Mouse (Mus musculus) left cerebral cortex, adult 2 months (tissue): ENCODE results near the gene Trim34b. TPM values are rescaled to one million over a fixed set of nuclear protein-coding genes. Genes with fewer than 3 reads are reported as not detected.
"Not testable (repeated sequence)": the region's sequence is repeated elsewhere in the genome, so short reads cannot be mapped to it uniquely, and the experiment has no call there.

ENCODE experiments used
- DNase-seq, 2 experiments: peaks; one replicate each; pipeline ENCODE4 v3.0.0; 2021 to 2022; ENCODE audit warnings: low spot score in 2 of 2, mixed read lengths in 1 of 2; ENCODE audit errors: extremely low spot score in 1 of 2
- H3K27ac ChIP-seq: fragments of 200-600 bp; 2 replicates; pipeline ENCODE4 v1.8.1; 2022
- H3K4me3 ChIP-seq: fragments of 200-600 bp; 2 replicates; pipeline ENCODE4 v1.8.1; 2022
- CTCF ChIP-seq: fragments of 200-600 bp; IDR thresholded peaks from 2 replicates; pipeline ENCODE4 v1.8.1; 2022; ENCODE audit warnings: antibody characterized with exemption, mild to moderate bottlenecking, moderate library complexity
- intact Hi-C: fragments of 180-260 bp; cut with DNase I; formaldehyde crosslinking; loops from one replicate; pipeline ENCODE4 v1.15.1; 2025
- long read RNA-seq, 2 experiments: library from polyadenylated mRNA; stranded (forward); transcript quantifications; one replicate each; pipeline ENCODE4 v2.0.0; 2021; ENCODE audit warnings: borderline mapping rate in 2 of 2
- total RNA-seq, 2 experiments: library from RNA; stranded (reverse); gene quantifications; 2 replicates each; pipeline ENCODE4 v1.2.3; 2021

Gene Trim34b
- not detected for total RNA-seq
- long read RNA-seq, experiment 1, result 0 reads
- long read RNA-seq, experiment 2, result 0 reads

- H3K27ac ChIP-seq, DNase-seq, H3K4me3 ChIP-seq, intact Hi-C loops: not testable (repeated sequence)
These were observed at the start of gene Trim34b for GRCm38 (mm10) chr7:104329171-104329570. TSS of gene Trim34b (plus strand) at chr7:104329471.

DNA sequence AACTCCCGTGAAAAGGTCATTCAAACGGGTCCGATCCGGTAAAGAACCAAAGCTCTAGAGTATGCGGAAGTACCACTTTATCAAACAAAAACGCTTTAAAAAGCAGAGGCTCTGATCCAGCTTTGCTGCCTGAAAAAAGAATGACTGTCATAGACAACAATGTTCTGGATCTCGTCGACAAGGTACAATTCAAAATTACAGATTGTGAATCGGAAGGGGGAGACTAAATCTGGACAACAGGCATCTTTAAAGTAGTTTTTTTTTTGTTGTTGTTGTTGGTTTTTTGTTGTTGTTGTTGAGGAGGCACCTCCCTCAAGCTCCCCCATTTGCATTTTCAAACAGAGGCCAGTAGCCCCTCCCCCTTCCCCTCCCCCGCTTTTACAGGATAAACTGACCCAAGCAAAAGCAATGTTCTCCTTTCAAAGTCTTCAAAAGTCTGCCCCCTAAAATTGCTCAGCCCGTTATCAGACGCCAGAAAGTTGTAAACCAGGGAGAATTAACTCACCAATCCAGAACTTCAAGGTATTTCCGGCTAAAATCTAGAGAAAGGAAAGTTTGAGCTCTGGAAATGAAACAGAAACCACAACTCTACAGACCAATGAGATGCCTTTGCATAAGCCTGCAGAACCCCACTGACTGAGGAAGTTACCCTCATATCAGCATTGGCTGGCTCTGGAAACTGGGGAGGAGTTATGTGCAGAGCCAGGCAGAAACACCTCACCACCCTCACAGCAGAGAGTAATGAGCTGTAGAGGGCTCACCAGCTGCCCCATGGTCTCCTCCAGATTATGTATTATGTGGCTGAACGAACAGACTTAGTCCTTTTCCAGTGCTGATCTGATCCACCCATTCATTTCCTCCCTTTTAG, 41.5 kb upstream of the Trim34b start, which contains the start of gene Trim5:
Trim5 (minus strand) TSS at position 519 of the 868 bp plus-strand sequence.
- H3K27ac ChIP-seq, DNase-seq, intact Hi-C loops: not testable (repeated sequence)
- H3K4me3 ChIP-seq, result peak within 1 kb of the TSS; percentile 6

GRCm38 (mm10) chr7:104290641-104291040, 38.6 kb upstream of the Trim34b start:
- DNase-seq, result no peak
- TF ChIP-seq CTCF, result no peak
- Histone ChIP-seq H3K27ac (no peak overlapping the region), H3K4me3 (no peak overlapping the region)
- intact Hi-C loops, result no loop called here

DNA sequence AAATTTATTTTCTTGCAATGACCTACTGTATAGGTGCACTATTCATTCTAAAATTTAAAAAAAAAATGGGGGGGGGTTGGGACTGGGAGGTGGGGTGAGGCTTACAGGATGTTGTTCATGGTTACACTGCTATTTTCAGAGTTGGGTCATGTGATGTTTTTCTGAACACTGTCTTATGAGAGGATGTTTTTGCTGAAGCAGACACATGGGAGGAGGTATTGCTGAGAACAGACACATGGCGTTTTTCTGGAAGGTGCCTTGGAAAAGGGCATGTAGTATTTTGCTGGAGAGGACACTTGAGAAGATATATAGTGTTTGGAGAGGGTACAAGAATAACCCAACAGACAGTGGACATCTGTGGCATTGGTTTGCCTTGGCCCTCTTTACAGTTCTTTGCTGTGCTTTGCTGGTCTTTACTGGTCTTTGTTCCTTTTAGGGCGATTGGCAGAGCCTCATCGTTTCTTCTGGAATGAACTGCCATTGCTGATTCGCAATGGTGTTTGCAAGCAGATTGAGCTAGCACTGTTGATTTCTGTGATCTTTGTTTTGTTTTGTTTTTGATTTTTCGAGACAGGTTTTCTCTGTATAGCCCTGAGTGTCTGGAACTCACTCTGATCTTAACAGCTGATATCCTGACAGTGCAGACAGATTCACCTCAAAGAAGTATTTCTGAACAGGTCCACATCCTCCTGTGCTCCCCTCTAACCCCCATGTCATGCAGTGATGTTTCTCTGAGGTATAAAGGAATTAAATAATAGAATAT, 37.5 kb upstream of the Trim34b start:
- no peak for TF ChIP-seq CTCF
- Histone ChIP-seq H3K27ac (no peak overlapping the region), H3K4me3 (no peak overlapping the region)
- no peak for DNase-seq
- intact Hi-C loops, result no loop called here

GRCm38 (mm10) chr7:104314796-104315353, 14.4 kb upstream of the Trim34b start:
- Histone ChIP-seq H3K27ac (no peak overlapping the region), H3K4me3 (peak overlapping the region; percentile 37)
- no peak for TF ChIP-seq CTCF
- DNase-seq, result no peak
- intact Hi-C loops, result no loop called here

DNA sequence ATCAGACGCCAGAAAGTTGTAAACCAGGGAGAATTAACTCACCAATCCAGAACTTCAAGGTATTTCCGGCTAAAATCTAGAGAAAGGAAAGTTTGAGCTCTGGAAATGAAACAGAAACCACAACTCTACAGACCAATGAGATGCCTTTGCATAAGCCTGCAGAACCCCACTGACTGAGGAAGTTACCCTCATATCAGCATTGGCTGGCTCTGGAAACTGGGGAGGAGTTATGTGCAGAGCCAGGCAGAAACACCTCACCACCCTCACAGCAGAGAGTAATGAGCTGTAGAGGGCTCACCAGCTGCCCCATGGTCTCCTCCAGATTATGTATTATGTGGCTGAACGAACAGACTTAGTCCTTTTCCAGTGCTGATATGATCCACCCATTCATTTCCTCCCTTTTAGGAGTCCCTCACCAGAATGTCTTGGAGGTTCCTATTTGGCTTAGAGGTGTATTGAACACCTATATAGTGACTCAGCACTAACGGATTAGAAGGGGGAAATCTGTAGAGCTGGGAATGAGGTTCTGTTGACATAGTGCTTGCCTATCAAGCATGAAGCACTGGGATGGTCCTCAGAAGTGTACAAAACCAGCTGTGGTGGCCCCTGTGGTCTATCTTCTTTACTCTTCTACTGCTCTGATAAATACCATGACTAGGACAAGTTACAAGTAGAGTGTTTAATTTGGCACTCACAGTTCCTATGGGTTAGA, 13.7 kb upstream of the Trim34b start, which contains the start of gene Trim12a:
Trim12a (minus strand) TSS at position 98 of the 712 bp plus-strand sequence.
- DNase-seq, H3K27ac ChIP-seq, intact Hi-C loops: not testable (repeated sequence)
- H3K4me3 ChIP-seq, result peak within 1 kb of the TSS; percentile 37

DNA sequence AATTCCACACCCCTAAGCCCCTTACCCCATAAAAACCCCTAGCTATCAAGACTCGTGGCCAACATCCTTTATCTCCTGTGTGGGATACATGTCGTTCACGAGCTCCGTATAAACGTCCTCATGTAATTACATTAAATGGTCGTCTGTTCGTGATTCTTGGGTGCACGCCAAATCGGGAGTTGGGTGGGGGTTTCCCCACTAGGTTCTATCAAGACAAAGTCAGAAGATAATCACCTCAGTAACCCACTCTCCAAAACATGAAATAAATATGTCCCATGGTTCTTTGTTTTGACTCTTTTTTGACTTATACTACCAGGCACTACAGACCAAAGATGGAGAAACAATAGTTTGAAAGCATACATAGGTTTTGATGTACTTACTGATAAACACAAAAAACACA, 7.2 kb upstream of the Trim34b start:
- no peak for DNase-seq
- H3K4me3 ChIP-seq, result no peak overlapping the region
- intact Hi-C loops, result loop anchor here (5.0 kb wide), 1 partner anchor 40 kb away; no protein-coding TSS in a partner anchor
- H3K27ac ChIP-seq, result no peak overlapping the region
- TF ChIP-seq CTCF, result no peak

DNA sequence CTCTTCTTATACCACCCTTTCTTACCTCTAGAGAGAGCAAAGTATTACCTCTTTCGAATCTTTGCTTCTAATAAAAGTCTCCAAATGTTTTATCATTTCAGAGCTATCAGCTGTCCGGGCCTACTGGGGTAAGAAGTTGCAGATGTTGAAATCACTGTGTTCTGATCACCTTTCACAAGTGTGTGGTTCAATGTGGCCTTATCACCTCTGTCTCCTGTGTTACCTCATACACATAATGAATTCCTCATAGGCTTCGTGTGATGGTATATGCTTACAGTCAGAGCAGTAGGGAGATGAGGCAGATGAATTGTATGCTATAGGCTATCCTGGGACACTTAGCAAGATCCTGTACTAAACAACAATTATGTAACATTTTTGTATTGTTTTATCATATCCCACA, 6.3 kb downstream of the Trim34b start:
- intact Hi-C loops, DNase-seq, H3K4me3 ChIP-seq, H3K27ac ChIP-seq: not testable (repeated sequence)

DNA sequence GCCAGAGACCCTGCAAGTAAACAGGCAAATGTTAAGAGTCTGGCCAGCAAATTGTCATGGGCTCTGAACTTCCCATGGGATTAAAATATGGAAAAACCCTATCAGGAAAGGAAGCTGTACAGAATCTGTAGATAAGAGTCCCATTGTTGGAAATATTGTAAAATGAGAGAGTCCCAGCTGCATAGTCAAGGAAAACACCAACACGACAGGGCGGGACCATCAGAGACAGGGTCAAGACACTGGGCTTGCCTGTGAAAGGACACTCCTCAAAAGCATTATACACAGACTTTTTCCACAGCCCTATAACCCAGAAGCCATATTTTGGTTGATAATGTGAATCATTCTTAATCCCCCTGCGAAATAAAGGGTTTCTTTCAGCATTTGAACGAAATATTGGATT, 11.5 kb downstream of the Trim34b start:
- H3K27ac ChIP-seq, H3K4me3 ChIP-seq, intact Hi-C loops, DNase-seq: not testable (repeated sequence)

GRCm38 (mm10) chr7:104348043-104348442, 18.8 kb downstream of the Trim34b start:
- intact Hi-C loops, H3K4me3 ChIP-seq, DNase-seq, H3K27ac ChIP-seq: not testable (repeated sequence)

DNA sequence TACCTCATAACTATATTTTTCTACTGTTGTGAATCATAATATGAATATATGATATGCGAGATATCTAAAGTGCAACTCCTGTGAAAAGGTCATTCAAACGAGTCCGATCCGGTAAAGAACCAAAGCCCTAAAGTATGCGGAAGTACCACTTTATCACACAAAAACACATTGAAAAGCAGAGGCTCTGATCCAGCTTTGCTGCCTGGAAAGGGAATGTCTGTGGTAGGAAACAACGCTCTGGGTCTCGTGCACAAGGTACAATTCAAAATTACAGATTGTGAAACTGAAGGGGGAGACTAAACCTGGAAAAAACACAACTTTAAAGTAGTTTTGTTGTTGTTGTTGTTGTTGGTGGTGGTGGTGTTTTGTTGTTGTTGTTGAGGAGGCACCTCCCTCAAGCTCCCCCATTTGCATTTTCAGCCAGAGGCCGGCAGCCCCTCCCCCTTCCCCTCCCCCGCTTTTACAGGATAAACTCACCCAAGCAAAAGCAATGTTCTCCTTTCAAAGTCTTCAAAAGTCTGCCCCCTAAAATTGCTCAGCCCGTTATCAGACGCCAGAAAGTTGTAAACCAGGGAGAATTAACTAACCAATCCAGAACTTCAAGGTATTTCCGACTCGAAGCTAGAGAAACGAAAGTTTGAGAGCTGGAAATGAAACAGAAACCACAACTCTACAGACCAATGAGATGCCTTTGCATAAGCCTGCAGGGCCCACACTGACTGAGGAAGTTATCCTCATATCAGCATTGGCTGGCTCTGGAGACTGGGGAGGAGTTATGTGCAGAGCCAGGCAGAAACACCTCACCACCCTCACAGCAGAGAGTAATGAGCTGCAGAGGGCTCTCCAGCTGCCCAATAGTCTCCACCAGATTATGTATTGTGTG, 23.7 kb downstream of the Trim34b start, which contains the start of gene Trim12c:
Trim12c (minus strand) TSS at position 646 of the 883 bp plus-strand sequence.
- intact Hi-C loops, result no loop called here
- Histone ChIP-seq H3K4me3 (peak within 1 kb of the TSS; percentile 37), H3K27ac (no peak within 1 kb of the TSS)
- TF ChIP-seq CTCF, result no peak
- DNase-seq, result no peak
